Comparison of ENCODE assay signal across 8 mouse cellular contexts in the genomic region with DNA sequence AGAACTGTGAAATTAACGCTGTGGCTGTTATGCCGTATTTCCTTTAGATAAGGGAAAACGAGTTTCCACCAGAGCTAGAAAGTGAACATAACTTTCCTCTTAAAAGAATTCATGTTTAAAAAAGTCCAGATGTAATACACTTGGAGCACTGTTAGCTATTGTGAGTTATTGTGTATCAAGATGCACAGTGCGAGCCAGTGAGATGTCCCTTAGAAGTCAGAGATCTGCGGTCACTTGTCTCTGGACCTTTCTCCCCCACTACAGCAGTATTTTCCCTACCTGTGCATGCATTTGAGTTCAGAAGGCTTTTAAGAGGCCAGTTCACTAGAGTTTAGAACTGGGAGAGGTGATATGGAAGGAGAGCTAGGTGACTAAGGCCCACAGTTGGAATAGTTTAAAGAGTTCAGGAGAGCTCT. TPM values are rescaled to one million over a fixed set of nuclear protein-coding genes. Genes with fewer than 3 reads are reported as not detected.
DNase-seq lines count a peak whose midpoint lies in the region; ATAC-seq lines count a peak whose summit lies in the region.

No protein-coding gene starts in this region.

- H3K4me2 ChIP-seq in limb, embryonic 15.5 days, result peak overlapping the region; percentile 54
- H3K4me2 ChIP-seq in neural tube, embryonic 13.5 days, result peak overlapping the region; percentile 61

- H3K4me1 ChIP-seq in hindbrain, embryonic 10.5 days (replicated peaks), result peaks cover 16% of the 10 kb centered on the region
- H3K4me1 ChIP-seq in limb, embryonic 15.5 days, result peaks cover 9% of the 10 kb centered on the region
- peaks cover 19% of the 10 kb centered on the region for H3K4me1 ChIP-seq in neural tube, embryonic 13.5 days (replicated peaks)

- peak overlapping the region; percentile 95 for H3K27ac ChIP-seq in hindbrain, embryonic 10.5 days
- peak overlapping the region; percentile 99 for H3K27ac ChIP-seq in limb, embryonic 15.5 days
- peak overlapping the region; percentile 96 for H3K27ac ChIP-seq in neural tube, embryonic 13.5 days (replicated peaks)

- 61% methylated on average over 5 of the region's 5 CpGs for WGBS in hindbrain, embryonic 10.5 days
- 44% methylated on average over 5 of the region's 5 CpGs for WGBS in limb, embryonic 15.5 days
- WGBS in neural tube, embryonic 13.5 days, result 59% methylated on average over 5 of the region's 5 CpGs

- no peaks in the 10 kb centered on the region for H3K36me3 ChIP-seq in hindbrain, embryonic 10.5 days
- H3K36me3 ChIP-seq in limb, embryonic 15.5 days, result no peaks in the 10 kb centered on the region
- H3K36me3 ChIP-seq in neural tube, embryonic 13.5 days, result no peaks in the 10 kb centered on the region

- DNase-seq in cerebellum, adult 18-20 months, result peak; percentile 3 to 16
- peak; percentile 5 to 11 for DNase-seq in B cell, adult 2 months
- DNase-seq in embryo, embryonic 10.5 days (ENCODE audit: low spot score), result peak; percentile 43
- no peak for DNase-seq in hindbrain, embryonic 10.5 days (ENCODE audit: low spot score)
- DNase-seq in ovary, postnatal 36 days (ENCODE audit: low spot score), result no peak

- no peaks in the 10 kb centered on the region for H3K27me3 ChIP-seq in hindbrain, embryonic 10.5 days (ENCODE audit: insufficient read depth, poor library complexity, severe bottlenecking)
- no peaks in the 10 kb centered on the region for H3K27me3 ChIP-seq in limb, embryonic 15.5 days
- H3K27me3 ChIP-seq in neural tube, embryonic 13.5 days, result no peaks in the 10 kb centered on the region

- no peak for ATAC-seq in cerebellum, adult (ENCODE audit: insufficient number of reproducible peaks, low FRiP score, low TSS enrichment)
- ATAC-seq in limb, embryonic 15.5 days (ENCODE audit: insufficient number of reproducible peaks, low FRiP score, low TSS enrichment, low read depth), result no peak
- no peak for ATAC-seq in neural tube, embryonic 13.5 days (ENCODE audit: low read depth)

- peak overlapping the region; percentile 59 for H3K4me3 ChIP-seq in hindbrain, embryonic 10.5 days
- H3K4me3 ChIP-seq in limb, embryonic 15.5 days, result peak overlapping the region; percentile 55
- peak overlapping the region; percentile 57 for H3K4me3 ChIP-seq in neural tube, embryonic 13.5 days

- peak overlapping the region; percentile 69 for H3K9ac ChIP-seq in limb, embryonic 15.5 days
- H3K9ac ChIP-seq in neural tube, embryonic 13.5 days, result peak overlapping the region; percentile 76

- H3K9me3 ChIP-seq in hindbrain, embryonic 10.5 days, result no peaks in the 10 kb centered on the region
- no peaks in the 10 kb centered on the region for H3K9me3 ChIP-seq in limb, embryonic 15.5 days
- H3K9me3 ChIP-seq in neural tube, embryonic 13.5 days, result no peaks in the 10 kb centered on the region

RNA-seq across cellular contexts. Expression of a gene that starts 58.6 kb away (rescaled TPM):
- polyA plus RNA-seq in hindbrain, embryonic 10.5 days (2016; fragmentation: Nextera tagmentation; extraction: Ambion mirVana), result not detected in 2 replicates
- polyA plus RNA-seq in limb, embryonic 15.5 days (2015; fragmentation: Nextera tagmentation; extraction: Ambion mirVana), result not detected in 2 replicates
- polyA plus RNA-seq in neural tube, embryonic 13.5 days (2015; fragmentation: Nextera tagmentation; extraction: Ambion mirVana), result not detected in 2 replicates

Comparison
In these comparisons a context has a peak if more than half of its experiments do, and no peak if none do; other contexts are left out.
1. DNase-seq: peak in cerebellum, adult 18-20 months (2 of 2), B cell, adult 2 months (2 of 2) and embryo, embryonic 10.5 days (single experiment); none in hindbrain, embryonic 10.5 days (single experiment) and ovary, postnatal 36 days (single experiment).
2. Peak in every context shown above with its lines, with median percentiles within 50 percentile points of each other: H3K27ac ChIP-seq and H3K4me3 ChIP-seq.